Mouse (Mus musculus) MEL (cell line): Measurements from ENCODE around the gene Ccdc115. TPM values are rescaled to one million over a fixed set of nuclear protein-coding genes. Genes with fewer than 3 reads are reported as not detected.
A peak's percentile ranks its signal among the peaks of the same experiment; 100 is the strongest.

Experiments used
- DNase-seq: peaks from one replicate; pipeline ENCODE4 v3.0.0; 2011; ENCODE audit warnings: low read depth, low spot score
- H3K27ac ChIP-seq: 2 replicates; pipeline ENCODE4 v1.5.1; 2012; ENCODE audit warnings: low read depth, mild to moderate bottlenecking, control low read depth, low read length, moderate library complexity; ENCODE audit not compliant: control insufficient read depth
- H3K27me3 ChIP-seq, 2 experiments: fragments of 150-350 bp in 1 of 2; sonication (generic) in 1 of 2; 2 replicates each; pipeline ENCODE4 v1.6.1; 2012; ENCODE audit warnings: low read length in 2 of 2, mild to moderate bottlenecking in 2 of 2, improper control_type of control experiment in 1 of 2, moderate library complexity in 1 of 2; ENCODE audit not compliant: insufficient read depth in 2 of 2, control insufficient read depth in 1 of 2
- H3K36me3 ChIP-seq, 2 experiments: 2 replicates each; pipeline ENCODE4 v1.6.1; 2012 to 2014; ENCODE audit warnings: low read length in 2 of 2, improper control_type of control experiment in 1 of 2, inconsistent platforms in 1 of 2, mild to moderate bottlenecking in 1 of 2; ENCODE audit not compliant: insufficient read depth in 2 of 2, control insufficient read depth in 1 of 2
- H3K4me1 ChIP-seq, 2 experiments: fragments of 150-350 bp in 1 of 2; sonication (generic) in 1 of 2; 2 replicates each; pipeline ENCODE4 v1.6.1; 2012; ENCODE audit warnings: low read length in 2 of 2, improper control_type of control experiment in 1 of 2, mild to moderate bottlenecking in 1 of 2; ENCODE audit not compliant: insufficient read depth in 2 of 2, control insufficient read depth in 1 of 2
- H3K4me3 ChIP-seq, 2 experiments: fragments of 150-350 bp in 1 of 2; sonication (generic) in 1 of 2; 2 replicates each; pipeline ENCODE4 v1.5.1; 2012; ENCODE audit warnings: low read depth in 2 of 2, low read length in 2 of 2, mild to moderate bottlenecking in 2 of 2, moderate library complexity in 2 of 2, control low read depth in 1 of 2, improper control_type of control experiment in 1 of 2; ENCODE audit not compliant: control insufficient read depth in 1 of 2, insufficient read depth in 1 of 2
- H3K79me2 ChIP-seq: 2 replicates; pipeline ENCODE4 v1.6.1; 2012; ENCODE audit warnings: mild to moderate bottlenecking, low read length, moderate library complexity; ENCODE audit not compliant: control insufficient read depth, poor library complexity, insufficient read depth
- H3K9ac ChIP-seq: 2 replicates; pipeline ENCODE4 v1.6.1; 2012; ENCODE audit warnings: low read depth, mild to moderate bottlenecking, control low read depth, low read length, moderate library complexity; ENCODE audit not compliant: control insufficient read depth, poor library complexity, severe bottlenecking
- H3K9me3 ChIP-seq: fragments of 150-350 bp; sonication (generic); replicated peaks from 2 replicates; pipeline ENCODE4 v1.6.1; 2012; ENCODE audit warnings: mild to moderate bottlenecking, low read length, improper control_type of control experiment, moderate library complexity; ENCODE audit not compliant: insufficient read depth
- CHD2 ChIP-seq: IDR thresholded peaks from 2 replicates; pipeline ENCODE4 v1.6.1; 2011; ENCODE audit warnings: low read length, improper control_type of control experiment
- E2F4 ChIP-seq: IDR thresholded peaks from 2 replicates; pipeline ENCODE4 v1.6.1; 2011; ENCODE audit warnings: low read depth, low read length, improper control_type of control experiment, borderline replicate concordance
- ELF1 ChIP-seq: IDR thresholded peaks from 2 replicates; pipeline ENCODE4 v1.6.1; 2014; ENCODE audit warnings: low read depth, mild to moderate bottlenecking, inconsistent platforms, low read length, improper control_type of control experiment, moderate library complexity
- EP300 ChIP-seq, 2 experiments: IDR thresholded peaks; 2 replicates each; pipeline ENCODE4 v1.6.1; 2011; ENCODE audit warnings: improper control_type of control experiment in 2 of 2, low read length in 2 of 2, low read depth in 1 of 2, mild to moderate bottlenecking in 1 of 2
- ETS1 ChIP-seq: IDR thresholded peaks from 2 replicates; pipeline ENCODE4 v1.6.1; 2012; ENCODE audit warnings: low read depth, mild to moderate bottlenecking, inconsistent platforms, low read length, improper control_type of control experiment, moderate library complexity
- GABPA ChIP-seq: IDR thresholded peaks from 2 replicates; pipeline ENCODE4 v1.6.1; 2012; ENCODE audit warnings: low read depth, mild to moderate bottlenecking, inconsistent platforms, low read length, improper control_type of control experiment, moderate library complexity
- GATA1 ChIP-seq: IDR thresholded peaks from 2 replicates; pipeline ENCODE4 v1.6.1; 2011; ENCODE audit warnings: low read depth, low read length, improper control_type of control experiment
- HCFC1 ChIP-seq: IDR thresholded peaks from 2 replicates; pipeline ENCODE4 v1.6.1; 2012; ENCODE audit warnings: low read depth, mild to moderate bottlenecking, inconsistent platforms, low read length, improper control_type of control experiment, moderate library complexity
- KAT2A ChIP-seq: conservative IDR thresholded peaks from 2 replicates; pipeline ENCODE4 v1.6.1; 2012; ENCODE audit warnings: low read depth, low read length, improper control_type of control experiment, inconsistent platforms
- MAX ChIP-seq: IDR thresholded peaks from 2 replicates; pipeline ENCODE4 v1.6.1; 2011; ENCODE audit warnings: low read length, improper control_type of control experiment
- MAZ ChIP-seq: IDR thresholded peaks from 2 replicates; pipeline ENCODE4 v1.6.1; 2012; ENCODE audit warnings: low read depth, mild to moderate bottlenecking, inconsistent platforms, low read length, improper control_type of control experiment
- MEF2A ChIP-seq: IDR thresholded peaks from 2 replicates; pipeline ENCODE4 v1.6.1; 2014; ENCODE audit warnings: low read depth, mild to moderate bottlenecking, inconsistent platforms, low read length, improper control_type of control experiment; ENCODE audit not compliant: poor library complexity, insufficient replicate concordance, severe bottlenecking; ENCODE audit errors: extremely low read depth
- MXI1 ChIP-seq: IDR thresholded peaks from 2 replicates; pipeline ENCODE4 v1.6.1; 2011; ENCODE audit warnings: mild to moderate bottlenecking, low read depth, low read length, improper control_type of control experiment
- MYC ChIP-seq: IDR thresholded peaks from 2 replicates; pipeline ENCODE4 v1.6.1; 2011; ENCODE audit warnings: low read depth, mild to moderate bottlenecking, low read length, improper control_type of control experiment, moderate library complexity
- NELFE ChIP-seq: IDR thresholded peaks from 2 replicates; pipeline ENCODE4 v1.6.1; 2011; ENCODE audit warnings: low read depth, low read length, improper control_type of control experiment
- NRF1 ChIP-seq: IDR thresholded peaks from 2 replicates; pipeline ENCODE4 v1.6.1; 2014; ENCODE audit warnings: low read depth, mild to moderate bottlenecking, inconsistent platforms, low read length, improper control_type of control experiment, moderate library complexity; ENCODE audit not compliant: poor library complexity, insufficient read depth, severe bottlenecking
- POLR2A ChIP-seq, 2 experiments: IDR thresholded peaks; 2 replicates each; pipeline ENCODE4 v1.6.1; 2011 to 2012; ENCODE audit warnings: low read length in 2 of 2, mild to moderate bottlenecking in 2 of 2, control low read depth in 1 of 2, improper control_type of control experiment in 1 of 2, low read depth in 1 of 2, moderate library complexity in 1 of 2; ENCODE audit not compliant: control insufficient read depth in 1 of 2, insufficient read depth in 1 of 2, poor library complexity in 1 of 2
- POLR2AphosphoS2 ChIP-seq: IDR thresholded peaks from 2 replicates; pipeline ENCODE4 v1.6.1; 2011; ENCODE audit warnings: low read length, improper control_type of control experiment
- POLR2AphosphoS5 ChIP-seq: IDR thresholded peaks from 2 replicates; pipeline ENCODE4 v1.6.1; 2012; ENCODE audit warnings: low read depth, borderline replicate concordance, mild to moderate bottlenecking, inconsistent platforms, low read length, moderate library complexity, mixed read lengths
- RCOR1 ChIP-seq: IDR thresholded peaks from 2 replicates; pipeline ENCODE4 v1.6.1; 2012; ENCODE audit warnings: low read depth, mild to moderate bottlenecking, inconsistent platforms, low read length, improper control_type of control experiment
- SIN3A ChIP-seq: IDR thresholded peaks from 2 replicates; pipeline ENCODE4 v1.6.1; 2012; ENCODE audit warnings: low read length, improper control_type of control experiment, inconsistent platforms
- TAL1 ChIP-seq: IDR thresholded peaks from 2 replicates; pipeline ENCODE4 v1.6.1; 2012; ENCODE audit warnings: mild to moderate bottlenecking, inconsistent platforms, low read length, moderate library complexity, mixed read lengths
- TBP ChIP-seq: IDR thresholded peaks from 2 replicates; pipeline ENCODE4 v1.8.0; 2011; ENCODE audit warnings: low read depth, low read length, improper control_type of control experiment
- TCF12 ChIP-seq: IDR thresholded peaks from 2 replicates; pipeline ENCODE4 v1.6.1; 2014; ENCODE audit warnings: low read depth, mild to moderate bottlenecking, inconsistent platforms, low read length, improper control_type of control experiment, moderate library complexity
- USF1 ChIP-seq: IDR thresholded peaks from 2 replicates; pipeline ENCODE4 v1.6.1; 2014; ENCODE audit warnings: low read depth, mild to moderate bottlenecking, inconsistent platforms, low read length, improper control_type of control experiment, moderate library complexity
- USF2 ChIP-seq, 2 experiments: IDR thresholded peaks; 2 replicates each; pipeline ENCODE4 v1.6.1; 2011 to 2012; ENCODE audit warnings: improper control_type of control experiment in 2 of 2, low read length in 2 of 2, borderline replicate concordance in 1 of 2, inconsistent platforms in 1 of 2, low read depth in 1 of 2, mild to moderate bottlenecking in 1 of 2; ENCODE audit not compliant: insufficient read depth in 1 of 2
- ZC3H11A ChIP-seq: IDR thresholded peaks from 2 replicates; pipeline ENCODE4 v1.6.1; 2012; ENCODE audit warnings: low read depth, mild to moderate bottlenecking, inconsistent platforms, low read length, improper control_type of control experiment
- ZKSCAN1 ChIP-seq: IDR thresholded peaks from 2 replicates; pipeline ENCODE4 v1.6.1; 2012; ENCODE audit warnings: low read depth, mild to moderate bottlenecking, inconsistent platforms, low read length, improper control_type of control experiment, moderate library complexity
- ZMIZ1 ChIP-seq: IDR thresholded peaks from 2 replicates; pipeline ENCODE4 v1.6.1; 2012; ENCODE audit warnings: low read depth, mild to moderate bottlenecking, inconsistent platforms, low read length, improper control_type of control experiment, moderate library complexity
- ZNF384 ChIP-seq: IDR thresholded peaks from 2 replicates; pipeline ENCODE4 v1.6.1; 2012; ENCODE audit warnings: low read depth, mild to moderate bottlenecking, inconsistent platforms, low read length, improper control_type of control experiment
- polyA plus RNA-seq, 2 experiments: library from polyadenylated mRNA; stranded (reverse) in 1 of 2; unstranded in 1 of 2; fragments of >175 nt in 1 of 2; fragments of >200 nt in 1 of 2; gene quantifications; 2 replicates each; pipeline versions ENCODE4 v1.2.1 to v1.2.4; 2012; ENCODE audit warnings: low replicate concordance in 2 of 2, low read depth in 1 of 2; ENCODE audit not compliant: insufficient read length in 2 of 2, insufficient read depth in 1 of 2, missing spikeins in 1 of 2
- total RNA-seq: library from RNA; depleted of rRNA; stranded (reverse); fragments of 300-350 nt; gene quantifications from 2 replicates; pipeline ENCODE4 v1.2.3, GENCODE M21; 2012; rRNA removed

Ccdc115 gene
- total RNA-seq (60.9 and 63.4 TPM in 2 replicates), polyA plus RNA-seq (10 to 100 TPM in 1 of 2 experiments, not detected in 1; 78.7 TPM)

GRCm38 (mm10) chr1:34439215-34439960, at the start of gene Ccdc115, which contains the start of gene Imp4:
TSS of gene Ccdc115 (minus strand) at chr1:34439672.
TSS of gene Imp4 (plus strand) at chr1:34439851.
- TF ChIP-seq RCOR1 (peak; percentile 68), TAL1 (no peak), MAZ (peak; percentile 46; the same call in 1 of the 2 replicates), ZMIZ1 (peak; percentile 88), TCF12 (peak; percentile 28; the same call in 1 of the 2 replicates), GATA1 (no peak), POLR2AphosphoS5 (no peak), EP300 (IDR thresholded peaks at IDR 0.05; ENCODE audit: low read depth in 1 of 2, low read length in 2 of 2) (no peak), E2F4 (no peak; the same call in 1 of the 2 replicates), HCFC1 (peak; percentile 94), MEF2A (no peak), ZNF384 (peak; percentile 51), MYC (peak; percentile 85), TBP (peak; percentile 39), NRF1 (peak; percentile 47; the same call in 1 of the 2 replicates), GABPA (no peak), ETS1 (0 out of 2 replicates have a peak, but pooled peaks have one; percentile 10), CHD2 (peak; percentile 88), KAT2A (peak; percentile 69), ZC3H11A (no peak), SIN3A (peak; percentile 96), POLR2AphosphoS2 (peak; percentile 85), NELFE (peak; percentile 79), ELF1 (peak; percentile 96), USF1 (peak; percentile 96), MAX (peak; percentile 95), MXI1 (peak; percentile 94), POLR2A (IDR thresholded peaks at IDR 0.05; ENCODE audit: control insufficient read depth in 1 of 2, insufficient read depth in 1 of 2, low read depth in 1 of 2, low read length in 2 of 2, poor library complexity in 1 of 2) (peak; percentile 81), USF2 (IDR thresholded peaks at IDR 0.05; ENCODE audit: borderline replicate concordance in 1 of 2, insufficient read depth in 1 of 2, low read depth in 1 of 2, low read length in 2 of 2) (peak; percentile 70 to 77; a peak in 3 of 4 replicates), ZKSCAN1 (no peak)

More at GRCm38 (mm10) chr1:34439215-34439960, at the start of gene Ccdc115, which contains the start of gene Imp4:
- H3K79me2 ChIP-seq, result peaks cover 20% of the 10 kb centered on the region
- no peaks in the 10 kb centered on the region for H3K27me3 ChIP-seq
- H3K9ac ChIP-seq, result peak within 1 kb of the TSS; percentile 82
- peaks cover 0 to 7% of the 10 kb centered on the region in 2 experiments; a peak in 1 of 4 replicates for H3K4me1 ChIP-seq
- peak within 1 kb of the TSS; percentile 62 for H3K27ac ChIP-seq
- no peaks in the 10 kb centered on the region for H3K9me3 ChIP-seq
- peak within 1 kb of the TSS; percentile 69 to 80 for H3K4me3 ChIP-seq
- H3K36me3 ChIP-seq, result peaks cover 0 to 14% of the 10 kb centered on the region in 2 experiments; a peak in 3 of 4 replicates
- DNase-seq, result peak; percentile 99
